Mouse (Mus musculus) liver, postnatal 0 days (tissue): Measurements from ENCODE around the gene Tcf7l2. TPM values are rescaled to one million over a fixed set of nuclear protein-coding genes. Genes with fewer than 3 reads are reported as not detected.

Experiments
- ATAC-seq: fragments of 200-750 bp; cut with Nextera tagmentation; 2 replicates; pipeline ENCODE4 v1.8.0; 2017; ENCODE audit warnings: mild to moderate bottlenecking, moderate library complexity
- DNase-seq: peaks from one replicate; pipeline ENCODE4 v3.0.0-alpha.2; 2016
- H3K27ac ChIP-seq: fragments of 300-500 bp; sonication (generic); 2 replicates; pipeline ENCODE4 v1.5.1; 2014; ENCODE audit warnings: antibody characterized with exemption, moderate library complexity, mild to moderate bottlenecking, low read depth
- H3K27me3 ChIP-seq: fragments of 300-500 bp; sonication (generic); 2 replicates; pipeline ENCODE4 v1.6.1; 2014; ENCODE audit warnings: low read length, control low read depth, mixed read lengths; ENCODE audit not compliant: insufficient read depth
- H3K36me3 ChIP-seq: fragments of 300-500 bp; sonication (generic); replicated peaks from 2 replicates; pipeline ENCODE4 v1.6.1; 2014; ENCODE audit warnings: mild to moderate bottlenecking, control low read depth, low read length, moderate library complexity, mixed read lengths; ENCODE audit not compliant: insufficient read depth
- H3K4me1 ChIP-seq: fragments of 300-500 bp; sonication (generic); 2 replicates; pipeline ENCODE4 v1.6.1; 2014; ENCODE audit warnings: antibody characterized with exemption, mild to moderate bottlenecking, control low read depth; ENCODE audit not compliant: insufficient read depth
- H3K4me2 ChIP-seq: fragments of 300-500 bp; sonication (generic); 2 replicates; pipeline ENCODE4 v1.6.1; 2014; ENCODE audit warnings: low read depth, mild to moderate bottlenecking, low read length, moderate library complexity, mixed read lengths
- H3K4me3 ChIP-seq: fragments of 300-500 bp; sonication (generic); 2 replicates; pipeline ENCODE4 v1.5.1; 2014; ENCODE audit warnings: low read depth, low read length
- H3K9ac ChIP-seq: fragments of 300-500 bp; sonication (generic); replicated peaks from 2 replicates; pipeline ENCODE4 v1.6.1; 2014; ENCODE audit warnings: mild to moderate bottlenecking, moderate library complexity
- H3K9me3 ChIP-seq: fragments of 300-500 bp; sonication (generic); 2 replicates; pipeline ENCODE4 v1.6.1; 2016; ENCODE audit warnings: mild to moderate bottlenecking, control low read depth, low read length, mixed read lengths
- CTCF ChIP-seq: sonication (generic); IDR thresholded peaks from 2 replicates; pipeline ENCODE4 v1.5.1; 2016; ENCODE audit warnings: antibody characterized with exemption, low read depth
- EP300 ChIP-seq: IDR thresholded peaks from 2 replicates; pipeline ENCODE4 v1.6.1; 2016; ENCODE audit warnings: antibody characterized with exemption, low read depth, mild to moderate bottlenecking
- WGBS: fragments of 180-500 bp; shearing (Covaris S2); extraction: QIAGEN DNeasy Blood & Tissue Kit; methylation state at CpG from one replicate; pipeline ENCODE4 v1.1.7; 2014; ENCODE audit not compliant: insufficient replicate concordance; 5-methylcytosine and 5-hydroxymethylcytosine counted together
- polyA plus RNA-seq: library from polyadenylated mRNA; unstranded; fragments of >200 nt; fragmentation: Nextera tagmentation; extraction: Ambion mirVana; gene quantifications from 2 replicates; pipeline ENCODE4 v1.2.1, GENCODE M21; 2015

The Tcf7l2 gene
- polyA plus RNA-seq, 1 experiment from 2014 or later: 21.6 TPM

- TF ChIP-seq EP300 (no peak), CTCF (no peak)
- peak; percentile 46 for DNase-seq
- Histone ChIP-seq H3K27ac (peak overlapping the region; percentile 82), H3K9ac (no peak overlapping the region), H3K4me2 (peak overlapping the region; percentile 50), H3K4me1 (peaks cover 5% of the 10 kb centered on the region; the same call in 1 of the 2 replicates), H3K4me3 (no peak overlapping the region), H3K9me3 (no peaks in the 10 kb centered on the region), H3K27me3 (no peaks in the 10 kb centered on the region), H3K36me3 (no peaks in the 10 kb centered on the region)
- ATAC-seq: peak; percentile 39
- WGBS: 42% methylated on average over 9 of the region's 9 CpGs
These were observed 40.4 kb upstream of the Tcf7l2 start for GRCm38 (mm10) chr19:55701283-55701633.

- Histone ChIP-seq H3K4me2 (no peak overlapping the region), H3K4me1 (peaks cover 5% of the 10 kb centered on the region; the same call in 1 of the 2 replicates), H3K27me3 (no peaks in the 10 kb centered on the region), H3K9me3 (no peaks in the 10 kb centered on the region), H3K4me3 (no peak overlapping the region), H3K27ac (no peak overlapping the region), H3K36me3 (no peaks in the 10 kb centered on the region), H3K9ac (no peak overlapping the region)
- DNase-seq: no peak
- 72% methylated on average over 4 of the region's 4 CpGs for WGBS
- no peak for ATAC-seq
- no peak for TF ChIP-seq CTCF
- no peak for TF ChIP-seq EP300
These were observed 39.5 kb upstream of the Tcf7l2 start for GRCm38 (mm10) chr19:55702081-55702480.

GRCm38 (mm10) chr19:55702716-55703115 lies 38.9 kb upstream of the Tcf7l2 start:
- 78% methylated on average over 8 of the region's 8 CpGs for WGBS
- Histone ChIP-seq H3K27me3 (no peaks in the 10 kb centered on the region), H3K27ac (no peak overlapping the region), H3K36me3 (no peaks in the 10 kb centered on the region), H3K4me2 (no peak overlapping the region), H3K4me1 (peaks cover 5% of the 10 kb centered on the region; the same call in 1 of the 2 replicates), H3K9ac (no peak overlapping the region), H3K9me3 (no peaks in the 10 kb centered on the region), H3K4me3 (no peak overlapping the region)
- no peak for ATAC-seq
- no peak for DNase-seq
- no peak for TF ChIP-seq CTCF

- Histone ChIP-seq H3K4me2 (no peak overlapping the region), H3K9ac (no peak overlapping the region), H3K9me3 (no peaks in the 10 kb centered on the region), H3K27ac (no peak overlapping the region), H3K36me3 (no peaks in the 10 kb centered on the region), H3K4me3 (no peak overlapping the region), H3K4me1 (peaks cover 5% of the 10 kb centered on the region; the same call in 1 of the 2 replicates), H3K27me3 (no peaks in the 10 kb centered on the region)
- DNase-seq: no peak
- no peak for ATAC-seq
- no peak for TF ChIP-seq EP300
- WGBS: 73% methylated on average over 6 of the region's 6 CpGs
These were observed 37.5 kb upstream of the Tcf7l2 start for GRCm38 (mm10) chr19:55704071-55704470.

GRCm38 (mm10) chr19:55706300-55706699 lies 35.3 kb upstream of the Tcf7l2 start:
- Histone ChIP-seq H3K36me3 (no peaks in the 10 kb centered on the region), H3K4me1 (no peaks in the 10 kb centered on the region; the same call in 1 of the 2 replicates), H3K27ac (no peak overlapping the region), H3K9ac (no peak overlapping the region), H3K4me2 (no peak overlapping the region), H3K9me3 (no peaks in the 10 kb centered on the region), H3K4me3 (no peak overlapping the region), H3K27me3 (no peaks in the 10 kb centered on the region)
- WGBS: 75% methylated on average over 7 of the region's 7 CpGs
- TF ChIP-seq EP300 (no peak), CTCF (no peak)
- no peak for ATAC-seq
- DNase-seq: no peak

- no peaks in the 10 kb centered on the region for H3K9me3 ChIP-seq
- H3K4me2 ChIP-seq: no peak overlapping the region
- DNase-seq (no peak), ATAC-seq (no peak)
- 81% methylated on average over 6 of the region's 6 CpGs for WGBS
- TF ChIP-seq CTCF: no peak
- no peak for TF ChIP-seq EP300
- H3K27me3 ChIP-seq: no peaks in the 10 kb centered on the region
- H3K4me3 ChIP-seq: no peak overlapping the region
- H3K36me3 ChIP-seq: no peaks in the 10 kb centered on the region
- no peak overlapping the region for H3K27ac ChIP-seq
- no peak overlapping the region for H3K9ac ChIP-seq
- H3K4me1 ChIP-seq: no peaks in the 10 kb centered on the region
These were observed 34.8 kb upstream of the Tcf7l2 start for GRCm38 (mm10) chr19:55706806-55707205.

GRCm38 (mm10) chr19:55708031-55708554 lies 33.5 kb upstream of the Tcf7l2 start:
- no peak overlapping the region for H3K4me2 ChIP-seq
- H3K27ac ChIP-seq: no peak overlapping the region
- H3K4me3 ChIP-seq: no peak overlapping the region
- no peaks in the 10 kb centered on the region for H3K9me3 ChIP-seq
- H3K4me1 ChIP-seq: no peaks in the 10 kb centered on the region
- TF ChIP-seq CTCF (no peak), EP300 (no peak)
- no peak for DNase-seq
- WGBS: 80% methylated on average over 8 of the region's 8 CpGs
- ATAC-seq: no peak
- no peaks in the 10 kb centered on the region for H3K27me3 ChIP-seq
- no peaks in the 10 kb centered on the region for H3K36me3 ChIP-seq
- no peak overlapping the region for H3K9ac ChIP-seq
